Mouse (Mus musculus): ENCODE measurements around the gene Rbfox2.
"Not testable (repeated sequence)": the region's sequence is repeated elsewhere in the genome, so short reads cannot be mapped to it uniquely, and the experiment has no call there.

The Rbfox2 gene

DNA sequence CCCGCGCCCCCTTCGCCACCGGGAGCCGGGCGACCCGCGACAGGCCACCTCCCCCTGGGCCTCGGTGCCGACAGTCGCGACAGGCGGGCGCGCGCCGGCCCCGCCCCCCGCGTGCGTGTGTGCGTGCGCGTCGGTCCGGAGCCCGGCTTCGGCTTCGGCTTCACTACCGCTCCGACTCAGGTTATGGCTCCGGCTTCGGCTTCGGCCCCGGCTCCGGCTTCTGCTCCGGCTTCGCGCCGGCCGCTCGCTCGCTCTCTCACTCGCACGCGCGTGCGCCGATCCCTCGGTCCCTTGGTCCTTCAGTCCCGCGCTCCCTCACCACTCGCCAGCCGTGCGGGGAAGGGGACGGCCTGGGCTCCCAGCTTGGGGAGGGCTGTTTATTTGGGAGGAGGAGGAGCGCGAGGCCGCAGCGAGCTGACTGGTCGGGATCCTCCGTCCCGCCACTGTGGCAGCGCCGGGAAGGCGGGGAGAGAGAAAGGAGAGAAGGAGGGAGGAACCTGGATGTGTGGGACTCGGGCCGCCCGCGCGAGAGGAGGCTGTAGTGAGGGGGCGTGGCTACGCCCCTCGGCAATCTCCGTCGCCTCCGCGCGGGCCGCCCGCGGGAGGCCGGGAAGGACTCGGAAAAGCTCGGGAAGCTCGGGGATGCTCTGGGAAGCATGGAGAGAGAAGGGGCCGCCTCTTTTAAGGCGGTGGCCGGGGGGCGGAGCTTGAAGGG lies at the start of gene Rbfox2:
TSS of gene Rbfox2 (minus strand) at position 458 of the 715 bp plus-strand sequence.
- peak; percentile 98 for DNase-seq

DNA sequence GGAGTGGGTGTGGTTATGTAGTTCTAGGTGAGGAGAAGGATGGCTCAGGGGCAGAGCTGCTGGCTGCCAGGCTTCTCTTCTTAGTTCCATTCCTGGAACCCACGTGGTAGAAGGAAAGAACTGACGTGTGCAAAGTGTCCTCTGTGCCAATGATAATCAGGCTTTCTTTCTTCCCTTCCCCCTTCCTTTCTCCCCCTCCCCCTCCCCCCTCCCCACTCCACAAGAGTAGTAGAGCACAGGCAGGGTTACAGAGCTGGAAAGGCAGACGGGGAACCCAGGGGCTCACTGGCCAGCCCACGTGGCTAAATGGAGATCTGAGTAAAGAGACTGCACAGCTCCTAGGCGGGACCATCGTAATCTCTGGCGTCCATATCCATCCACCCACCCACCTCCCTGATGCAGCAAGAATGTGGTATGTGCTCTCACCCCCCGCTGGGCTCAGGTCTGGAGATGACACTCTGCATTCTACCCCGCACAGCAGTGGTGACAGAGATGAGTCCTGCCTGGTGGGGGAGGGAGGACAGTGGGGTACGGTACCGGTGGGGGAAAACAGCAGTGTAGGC lies 49.5 kb upstream of the Rbfox2 start:
- DNase-seq = peak; percentile 51

DNA sequence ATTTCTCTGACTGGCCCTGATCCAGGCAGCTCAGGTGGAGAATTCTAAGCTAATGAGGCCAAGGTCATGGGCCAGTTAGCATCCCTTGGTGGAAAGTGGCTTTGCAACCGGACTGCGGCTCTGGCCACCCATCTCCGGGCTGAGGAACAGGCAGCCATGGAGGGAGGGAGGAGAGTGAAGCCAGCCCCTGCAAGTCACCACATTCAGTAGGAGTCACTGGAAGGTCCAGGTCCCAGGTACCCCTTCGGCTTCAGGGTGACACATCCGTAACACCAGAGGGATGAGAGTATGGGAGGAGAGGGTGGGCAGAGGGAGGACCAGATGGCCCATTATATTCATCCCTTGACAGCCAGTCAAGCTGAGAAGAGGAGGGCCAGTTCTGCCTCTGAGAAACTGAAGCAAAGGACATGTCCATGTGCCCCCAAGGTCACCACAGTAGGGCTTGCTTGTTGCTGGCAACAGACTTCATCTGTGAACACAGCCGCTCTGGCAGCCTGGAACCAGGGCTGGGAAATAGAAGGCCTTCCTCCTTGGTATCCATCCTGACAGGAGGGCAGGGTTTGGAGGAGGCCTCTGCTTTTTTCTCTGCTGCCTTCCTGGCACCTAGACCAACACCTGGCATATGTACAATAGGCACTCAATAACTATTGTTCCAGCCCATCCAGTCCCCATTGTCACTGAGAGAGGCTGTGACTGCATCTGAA lies 48.2 kb upstream of the Rbfox2 start:
- DNase-seq = peak; percentile 66

DNA sequence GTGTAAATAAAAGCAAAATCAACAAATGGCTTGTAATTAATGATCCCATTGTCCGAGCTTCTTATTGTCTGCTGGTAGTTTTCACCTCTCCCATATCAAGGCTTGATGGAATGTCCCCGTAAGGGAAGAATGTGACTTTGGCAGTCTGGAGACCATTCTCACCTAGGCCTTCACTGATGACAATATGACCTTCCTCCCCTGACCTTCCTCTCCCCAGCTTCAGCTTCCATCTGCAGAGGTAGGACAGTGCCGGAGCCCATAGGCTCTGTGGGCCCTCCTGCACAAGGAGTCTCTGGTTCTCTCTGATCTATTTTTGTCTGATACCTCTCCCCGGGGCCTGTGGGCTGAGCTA lies 47.7 kb upstream of the Rbfox2 start:
- no peak for DNase-seq

DNA sequence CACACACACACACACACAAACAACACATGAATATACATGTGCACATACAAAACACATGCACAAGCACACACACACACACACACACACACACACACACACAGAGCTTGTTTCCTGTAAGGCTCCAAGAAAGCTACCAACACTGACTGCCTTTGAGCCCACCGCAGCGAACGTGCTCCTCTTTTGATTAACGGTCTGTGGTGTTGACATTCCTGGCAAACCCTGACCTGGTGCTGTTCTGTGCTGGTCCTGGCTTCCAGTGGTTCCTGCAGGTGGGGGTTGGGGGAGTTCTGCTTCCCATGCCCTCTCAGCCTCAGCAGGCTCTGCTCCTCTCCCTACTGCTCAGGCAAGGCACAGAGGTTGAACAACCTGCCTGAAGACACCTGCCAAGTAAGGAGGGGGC lies 47.0 kb upstream of the Rbfox2 start:
- no peak for DNase-seq

DNA sequence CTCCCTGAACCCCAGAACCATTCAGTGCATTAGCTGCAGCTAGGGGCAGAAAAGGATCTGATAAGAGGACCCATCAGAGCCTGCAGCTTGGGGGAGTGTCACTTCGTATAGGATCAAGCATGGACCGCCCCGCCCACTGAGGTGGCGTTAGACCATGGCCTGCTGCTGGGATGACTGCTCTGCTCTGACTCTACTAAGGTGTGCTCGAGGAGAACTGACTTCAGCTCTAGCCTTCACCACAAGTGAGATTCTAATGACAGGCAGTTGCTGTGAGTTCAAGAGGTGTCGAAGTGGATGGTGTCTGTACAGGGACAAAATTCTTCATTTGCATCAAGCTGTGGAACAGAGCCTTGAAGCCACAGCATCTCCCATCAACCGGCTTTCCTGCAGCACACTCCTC lies 46.1 kb upstream of the Rbfox2 start:
- no peak for DNase-seq

DNA sequence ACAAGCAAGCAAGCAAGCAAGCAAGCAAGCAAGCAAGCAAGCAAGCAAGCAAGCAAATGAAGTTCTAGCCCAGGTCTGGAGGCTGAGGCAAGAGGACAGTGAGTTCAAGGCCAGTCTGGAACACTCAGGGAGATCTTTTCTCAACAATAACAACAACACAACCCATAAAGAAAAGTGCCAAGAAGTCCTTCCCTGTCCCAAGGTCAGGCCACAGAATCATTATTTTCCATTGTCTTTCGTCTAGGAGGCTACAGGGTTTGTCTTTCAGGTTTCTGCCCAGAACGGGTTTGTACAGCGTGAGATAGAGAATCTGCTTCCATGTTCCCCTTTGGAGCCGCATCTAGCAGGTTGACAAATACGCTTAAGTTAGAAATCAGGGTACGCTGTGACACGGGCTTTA lies 43.3 kb upstream of the Rbfox2 start:
- no peak for DNase-seq

DNA sequence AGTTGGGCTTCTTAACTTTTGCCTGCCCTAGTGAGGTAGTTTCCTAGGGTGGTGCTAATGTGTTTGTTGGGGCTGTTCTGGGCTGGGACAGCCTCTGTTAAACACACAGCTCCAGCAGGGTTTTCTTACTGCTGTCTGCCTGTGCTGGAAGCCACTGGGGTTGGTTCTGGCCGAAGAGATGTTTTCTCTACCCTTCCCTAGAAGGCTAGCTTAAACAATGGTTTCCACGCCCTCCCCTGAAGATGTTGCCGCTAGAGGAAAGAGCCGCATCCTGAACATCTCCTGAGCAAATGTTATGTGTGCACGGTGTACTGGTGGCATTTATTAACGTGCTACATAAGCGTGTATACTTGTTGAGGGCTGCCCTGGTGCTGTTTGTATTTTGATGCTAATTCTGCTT lies 41.3 kb upstream of the Rbfox2 start:
- no peak for DNase-seq

DNA sequence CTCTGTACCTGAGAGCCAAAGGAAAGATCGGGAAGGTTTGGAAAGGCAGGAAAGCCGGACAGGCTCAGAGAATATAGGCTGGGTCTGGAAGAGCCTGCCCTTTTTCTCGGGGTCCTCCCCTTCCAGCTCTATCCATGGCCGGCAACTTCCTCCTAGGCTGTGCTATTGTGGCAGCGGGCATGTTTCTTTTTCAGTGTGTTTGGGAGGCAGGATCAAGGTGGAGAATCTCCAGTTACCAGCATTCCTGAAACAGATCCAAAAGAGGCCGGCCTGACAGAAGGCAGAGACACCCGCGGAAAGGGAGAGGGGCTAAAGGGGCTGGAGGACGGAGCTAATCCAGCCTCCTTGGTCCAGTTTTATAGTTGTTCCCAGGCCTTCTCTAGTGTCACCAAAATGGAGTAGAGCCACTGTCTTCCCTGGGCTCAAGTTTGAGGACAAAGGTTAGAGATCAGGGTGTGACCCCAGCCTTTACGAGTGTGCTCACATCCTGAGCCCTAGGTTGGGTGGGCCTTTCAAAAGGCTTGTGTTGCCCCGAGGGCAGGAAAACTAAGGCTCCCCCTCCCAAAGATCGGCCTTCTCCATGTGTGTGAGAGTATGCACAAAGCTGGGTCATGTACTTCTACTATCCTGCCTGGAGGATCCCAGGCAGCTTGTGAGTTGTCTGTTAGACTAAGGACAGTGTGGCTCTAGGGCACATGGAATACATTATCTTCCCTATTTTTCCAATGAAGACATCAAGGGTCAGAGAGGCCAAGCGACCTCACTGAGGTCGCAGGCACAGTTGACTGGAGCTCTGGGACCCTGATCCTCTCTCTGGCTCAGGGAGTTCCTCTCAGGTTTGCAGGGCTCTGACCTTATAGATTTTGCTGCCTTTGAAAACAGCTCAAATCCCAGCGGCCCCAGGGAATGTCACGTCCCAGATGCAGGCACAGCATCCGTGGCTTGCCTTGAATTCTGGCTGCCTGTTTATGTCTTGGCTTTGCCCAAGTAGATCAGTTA lies 37.6 kb upstream of the Rbfox2 start:
- peak; percentile 14 for DNase-seq

DNA sequence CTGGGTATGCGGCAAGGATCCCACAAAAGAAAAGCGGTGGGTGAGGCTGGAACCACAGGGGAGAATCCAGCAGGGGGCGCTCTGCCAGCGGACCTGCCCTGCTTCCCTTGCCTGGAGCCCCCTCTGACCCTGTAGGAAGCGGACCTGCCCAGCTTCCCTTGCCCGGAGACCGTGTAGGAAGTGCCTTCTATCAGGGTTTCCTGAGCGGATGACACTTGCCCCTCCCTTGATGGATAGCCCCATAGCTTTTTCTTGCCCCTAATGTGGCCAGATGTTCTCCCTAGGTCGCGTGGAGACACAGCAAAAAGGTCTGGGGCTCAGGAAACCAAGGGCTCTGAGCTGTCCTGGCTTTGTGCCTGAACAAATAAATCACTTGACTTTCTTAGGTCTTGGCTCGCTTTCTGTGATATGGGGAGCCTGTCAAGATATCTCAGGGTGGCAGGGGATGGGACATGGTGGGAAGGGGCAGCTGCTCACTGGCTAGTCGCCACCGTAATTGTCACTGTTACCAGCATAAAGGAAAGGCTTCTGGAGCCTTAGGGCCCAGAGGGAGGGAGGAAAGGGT lies 36.8 kb upstream of the Rbfox2 start:
- peak; percentile 71 for DNase-seq

DNA sequence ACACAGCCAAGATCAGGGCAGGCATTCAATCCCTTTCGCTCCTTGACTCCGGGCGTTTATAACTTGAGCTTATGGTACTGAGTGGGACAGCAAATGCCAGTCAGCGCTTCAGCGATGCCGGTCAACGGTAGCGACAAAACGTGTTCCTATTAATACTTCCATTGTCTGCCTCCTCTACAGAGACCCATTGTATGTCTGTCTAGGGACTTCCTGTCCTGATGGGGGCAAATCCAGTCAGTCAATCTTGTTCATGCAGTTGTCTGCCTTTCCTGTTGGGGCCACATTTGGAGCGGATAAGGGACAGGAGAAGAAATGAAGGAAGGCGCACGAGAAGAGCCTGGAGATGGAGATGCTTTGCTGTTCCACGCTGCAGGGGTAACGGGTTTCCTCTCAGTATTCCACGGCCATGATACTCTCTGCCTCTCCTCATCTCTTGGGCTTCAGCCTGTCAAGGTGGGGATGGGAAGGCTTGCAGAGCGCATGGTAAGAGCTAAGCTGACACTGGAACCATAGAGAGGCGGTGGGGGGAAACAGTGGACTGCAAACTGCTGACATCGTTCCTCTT lies 36.2 kb upstream of the Rbfox2 start:
- DNase-seq = peak; percentile 11

DNA sequence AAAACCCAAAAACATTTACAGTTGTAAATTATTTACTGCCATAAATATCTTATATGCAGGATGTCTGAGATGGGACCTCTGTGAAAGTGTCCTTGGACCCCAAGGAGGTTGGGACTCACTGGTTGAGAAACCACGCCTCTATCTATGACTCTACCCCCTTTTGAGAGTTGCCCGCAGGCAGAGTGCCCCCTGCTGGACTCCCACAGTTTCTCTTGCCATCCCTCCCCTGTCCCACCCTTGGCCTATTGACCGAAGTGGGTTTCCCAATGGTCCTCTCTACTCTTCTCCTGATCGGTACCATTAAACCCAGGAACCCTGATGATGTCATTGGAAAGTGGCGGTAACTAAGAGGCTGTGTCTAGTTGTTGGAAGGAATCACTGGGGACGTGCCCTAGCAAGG lies 35.2 kb upstream of the Rbfox2 start:
- DNase-seq = peak; percentile 13

DNA sequence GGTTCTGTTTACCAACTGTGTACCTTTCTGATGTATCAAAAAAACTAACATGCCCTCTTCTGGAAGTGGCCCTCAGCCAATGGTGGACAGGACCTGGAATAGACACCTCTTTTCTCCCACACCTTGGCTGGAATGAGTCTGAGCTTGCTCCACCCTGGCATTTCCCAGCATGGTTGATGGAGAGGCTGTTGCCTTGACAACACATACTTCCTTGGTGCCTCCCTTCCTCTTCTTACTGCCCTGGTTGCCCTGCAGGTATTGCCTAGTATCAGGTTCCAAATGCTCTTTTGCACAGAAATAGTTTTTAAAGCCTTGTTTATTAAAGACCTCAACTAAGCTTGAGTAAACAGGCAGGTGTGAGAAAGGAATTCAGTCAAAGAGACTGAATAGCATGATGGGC lies 33.8 kb upstream of the Rbfox2 start:
- no peak for DNase-seq

DNA sequence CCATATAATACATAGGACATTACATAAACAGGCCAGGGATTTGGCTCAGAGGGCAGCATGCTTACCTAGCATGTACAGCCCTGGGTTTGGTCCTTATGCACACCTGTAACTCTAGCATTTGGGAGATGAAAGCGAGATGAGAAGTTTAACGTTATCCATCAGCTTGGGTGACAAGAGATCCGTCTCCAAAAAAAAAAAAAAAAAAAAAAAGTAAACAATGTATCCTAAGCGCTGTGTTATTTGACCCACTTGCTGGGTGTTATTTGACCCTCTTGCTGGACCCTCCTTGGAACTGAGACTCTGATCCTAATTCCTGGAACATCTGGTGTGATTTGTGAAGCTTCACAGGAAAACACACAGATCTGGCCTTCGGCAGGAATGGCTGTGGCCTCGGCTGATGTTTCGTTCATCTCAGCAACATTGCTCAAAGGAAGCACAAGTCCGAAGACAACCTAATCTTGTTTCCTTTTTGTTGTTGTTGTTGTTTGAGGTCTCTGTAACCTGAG lies 32.2 kb upstream of the Rbfox2 start:
- DNase-seq = no peak

DNA sequence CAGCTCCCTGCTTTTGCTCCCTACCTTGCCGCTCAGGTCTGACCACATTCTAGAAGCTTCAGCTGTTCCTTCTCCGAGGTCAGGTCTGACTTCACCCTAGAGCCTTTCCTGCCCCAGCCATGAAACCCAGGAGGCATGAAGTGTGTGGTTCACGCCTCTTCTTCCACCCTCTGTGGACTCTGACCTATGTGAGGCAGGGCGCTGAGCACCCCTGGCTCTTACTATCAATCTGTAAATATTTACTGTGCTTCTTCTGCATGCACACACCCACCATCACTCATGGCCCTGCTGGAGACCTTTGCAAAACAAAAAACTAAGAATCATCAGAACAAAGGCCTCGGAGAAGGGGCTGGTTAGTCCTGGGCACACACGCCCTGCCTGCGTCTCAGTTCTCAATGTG lies 31.6 kb upstream of the Rbfox2 start:
- no peak for DNase-seq

DNA sequence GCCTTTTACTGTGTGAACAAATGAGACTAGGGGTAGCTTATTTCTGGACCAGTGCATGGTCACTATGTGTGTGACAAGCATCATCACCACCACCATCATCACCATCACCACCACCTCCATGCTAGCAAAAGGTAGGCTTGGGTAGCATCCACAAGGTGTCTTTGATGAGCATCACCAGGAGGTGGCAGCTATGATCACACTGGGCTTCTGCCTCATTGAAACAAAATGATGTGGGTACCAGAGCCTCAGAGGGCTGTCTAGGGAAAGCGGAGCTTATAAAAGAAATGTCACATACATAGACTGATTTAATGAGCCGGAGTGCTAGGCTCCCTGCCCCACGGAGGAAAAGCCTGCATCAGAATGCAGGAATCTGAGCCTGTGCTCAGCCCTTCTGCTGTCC lies 31.1 kb upstream of the Rbfox2 start:
- no peak for DNase-seq

DNA sequence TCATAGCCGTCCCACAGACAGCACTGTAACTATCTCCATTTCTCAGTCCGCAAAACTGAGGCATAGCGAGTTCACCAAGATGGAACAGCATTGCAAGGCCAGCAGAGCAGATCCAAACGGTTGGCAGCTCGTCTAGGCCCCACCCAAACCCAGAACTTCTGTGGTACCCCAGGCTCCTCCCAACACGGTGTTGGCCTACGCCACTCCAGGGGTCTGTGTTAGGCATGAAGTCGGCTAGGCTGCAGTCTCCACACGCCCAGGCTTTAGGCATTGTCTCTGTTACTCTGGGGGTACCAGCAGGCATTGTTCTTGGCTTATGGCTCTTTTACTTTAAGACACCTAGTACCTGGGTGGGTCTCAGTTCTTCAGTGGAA lies 30.2 kb upstream of the Rbfox2 start:
- peak; percentile 42 for DNase-seq

DNA sequence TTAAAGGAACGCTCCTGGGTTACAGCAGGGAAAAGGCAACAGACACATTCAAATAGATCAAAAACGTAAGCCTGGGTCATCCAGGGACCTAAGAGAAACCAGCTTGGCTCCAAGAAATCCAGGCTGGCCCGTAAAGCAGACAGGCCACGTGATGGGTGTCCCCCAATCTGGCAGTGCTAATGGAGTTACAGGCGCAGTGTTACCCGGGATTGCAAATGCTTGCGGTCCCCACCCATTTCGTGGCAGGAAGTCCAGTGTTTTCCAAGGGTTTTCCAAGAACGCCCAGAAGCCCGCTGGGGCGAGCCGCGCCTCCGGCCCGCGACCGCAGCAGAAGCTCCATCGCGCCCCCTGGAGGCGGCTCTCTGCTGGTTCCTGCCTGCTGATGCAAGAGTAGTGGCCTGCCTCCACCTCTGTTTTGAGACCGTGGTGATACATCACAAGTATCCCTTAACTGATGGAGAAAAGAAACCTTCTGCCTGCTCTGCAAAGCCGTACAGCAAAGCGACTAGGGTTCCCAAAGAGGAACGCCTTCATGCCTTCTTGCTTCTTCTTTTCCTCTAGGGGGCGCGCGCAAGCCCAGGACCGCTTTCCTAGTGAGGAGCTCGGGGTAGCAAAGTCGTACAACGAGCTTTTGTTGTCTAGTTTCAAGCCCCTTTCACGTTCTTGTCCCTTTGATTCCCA lies 29.6 kb upstream of the Rbfox2 start:
- DNase-seq = peak; percentile 85

DNA sequence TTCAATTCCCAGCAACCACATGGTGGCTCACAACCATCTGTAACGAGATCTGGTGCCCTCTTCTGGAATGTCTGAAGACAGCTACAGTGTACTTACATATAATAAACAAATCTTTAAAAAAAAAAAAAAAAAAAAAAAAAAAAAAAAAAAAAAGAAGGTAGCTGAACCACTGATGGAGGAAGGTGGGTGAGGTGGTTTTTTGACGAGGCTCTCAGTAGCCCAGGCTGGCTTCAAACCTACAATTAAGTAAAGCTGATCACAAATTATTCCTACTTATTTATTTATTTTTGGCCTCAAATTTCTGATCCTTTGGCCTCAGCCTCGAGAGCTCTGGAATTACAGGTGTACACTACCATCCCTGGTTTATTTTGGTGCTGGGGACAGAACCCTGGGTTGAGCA lies 28.4 kb upstream of the Rbfox2 start:
- DNase-seq = not testable (repeated sequence)

DNA sequence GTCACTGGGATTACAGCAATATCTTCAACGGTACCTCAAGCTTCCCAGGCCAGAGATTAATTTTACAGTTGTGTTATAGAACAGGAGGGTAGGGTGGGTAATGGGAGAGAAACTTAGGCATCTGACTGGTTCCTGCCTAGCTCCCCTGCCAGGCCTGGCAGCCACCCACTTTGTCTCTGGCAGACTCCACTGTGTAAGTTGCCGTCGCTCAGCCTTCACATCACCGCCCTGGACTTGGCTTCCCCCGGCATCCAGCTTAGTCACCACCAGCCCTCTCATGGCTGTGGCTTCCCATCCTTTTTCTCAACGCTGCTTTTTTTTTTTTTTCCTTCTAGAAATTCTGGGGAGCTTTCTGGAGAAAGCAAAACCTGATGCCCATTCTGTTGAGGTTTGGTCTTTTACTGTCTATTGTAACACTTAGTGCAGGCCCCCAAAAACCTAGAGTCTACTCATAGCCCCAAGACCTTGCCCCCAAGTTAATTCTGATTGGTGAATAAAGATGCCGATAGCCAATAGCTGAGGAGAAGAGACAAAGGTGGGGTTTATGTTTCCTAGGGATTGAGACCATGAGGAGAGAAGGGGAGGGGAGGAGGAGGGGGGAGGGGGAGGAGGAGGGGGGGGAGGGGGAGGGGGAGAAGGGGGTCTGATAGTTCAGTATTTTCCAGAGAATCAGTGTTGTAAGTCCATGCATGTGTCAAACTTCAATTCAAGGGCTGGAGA lies 25.6 kb upstream of the Rbfox2 start:
- no peak for DNase-seq

DNA sequence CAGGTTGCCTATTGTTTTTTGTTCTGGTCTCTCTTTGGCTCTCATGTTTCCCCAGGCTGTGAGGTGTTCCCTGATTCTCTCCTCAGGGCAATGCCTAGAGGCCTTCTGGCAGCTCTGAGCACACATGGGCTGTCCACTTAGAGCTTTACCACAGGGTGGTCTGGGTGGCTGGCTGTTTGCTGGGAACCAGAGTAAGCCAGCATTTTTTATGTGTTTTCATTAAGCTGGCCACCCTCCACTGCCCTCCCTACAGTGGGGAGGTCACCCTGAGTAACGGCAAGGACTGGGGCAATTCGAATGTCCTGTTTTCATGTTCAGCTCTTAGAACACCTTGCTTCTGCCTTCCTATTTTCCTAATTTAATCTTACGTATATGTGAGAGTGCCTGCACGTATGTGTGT lies 24.6 kb upstream of the Rbfox2 start:
- DNase-seq = no peak
